Mouse (Mus musculus): ENCODE data around the gene Mgat4a. TPM values are rescaled to one million over a fixed set of nuclear protein-coding genes. Genes with fewer than 3 reads are reported as not detected.

Mgat4a gene
- total and polyA plus RNA-seq, 3 experiments, result 2.9 to 38.8 (median 28.0) TPM

GRCm38 (mm10) chr1:37486994-37487393 lies 53.8 kb downstream of the Mgat4a start:
- Histone ChIP-seq H3K4me1 (ENCODE audit: insufficient read depth, low read depth, low read length) (peaks cover 47% of the 10 kb centered on the region), H3K4me3 (ENCODE audit: low read depth, low read length) (no peak overlapping the region), H3K27me3 (ENCODE audit: insufficient read depth, low read length) (no peaks in the 10 kb centered on the region), H3K36me3 (replicated peaks) (peaks cover 84% of the 10 kb centered on the region), H3K9me3 (replicated peaks) (no peaks in the 10 kb centered on the region)
- DNase-seq (ENCODE audit: low spot score) (no peak), ATAC-seq (ENCODE audit: extremely low read depth, insufficient number of reproducible peaks, low FRiP score, poor library complexity, severe bottlenecking) (no peak)
- TF ChIP-seq CTCF (IDR thresholded peaks at IDR 0.05; ENCODE audit: low read depth, low read length) (no peak), POLR2AphosphoS5 (IDR thresholded peaks at IDR 0.05; ENCODE audit: insufficient replicate concordance, low read depth, low read length) (no peak), GATA2 (IDR thresholded peaks at IDR 0.05; ENCODE audit: borderline replicate concordance, low read depth, low read length) (no peak), GATA1 (IDR thresholded peaks at IDR 0.05; ENCODE audit: borderline replicate concordance, low read length) (no peak), TAL1 (conservative IDR thresholded peaks at IDR 0.05; ENCODE audit: low read depth, low read length) (no peak)

GRCm38 (mm10) chr1:37486439-37486838 lies 54.4 kb downstream of the Mgat4a start:
- ATAC-seq (ENCODE audit: extremely low read depth, insufficient number of reproducible peaks, low FRiP score, poor library complexity, severe bottlenecking) (peak; percentile 36; the same call in 1 of the 2 replicates), DNase-seq (ENCODE audit: low spot score) (no peak)
- peaks cover 2% of the 10 kb centered on the region for H3K9me3 ChIP-seq (replicated peaks)
- no peaks in the 10 kb centered on the region for H3K27me3 ChIP-seq (ENCODE audit: insufficient read depth, low read length)
- H3K4me1 ChIP-seq (ENCODE audit: insufficient read depth, low read depth, low read length), result peaks cover 47% of the 10 kb centered on the region
- no peak for TF ChIP-seq GATA2 (IDR thresholded peaks at IDR 0.05; ENCODE audit: borderline replicate concordance, low read depth, low read length)
- TF ChIP-seq CTCF (IDR thresholded peaks at IDR 0.05; ENCODE audit: low read depth, low read length), result no peak
- TF ChIP-seq TAL1 (conservative IDR thresholded peaks at IDR 0.05; ENCODE audit: low read depth, low read length), result no peak
- no peak for TF ChIP-seq POLR2AphosphoS5 (IDR thresholded peaks at IDR 0.05; ENCODE audit: insufficient replicate concordance, low read depth, low read length)
- no peak for TF ChIP-seq GATA1 (IDR thresholded peaks at IDR 0.05; ENCODE audit: borderline replicate concordance, low read length)
- no peak overlapping the region for H3K4me3 ChIP-seq (ENCODE audit: low read depth, low read length)
- peaks cover 85% of the 10 kb centered on the region for H3K36me3 ChIP-seq (replicated peaks)

GRCm38 (mm10) chr1:37484612-37485011 lies 56.2 kb downstream of the Mgat4a start:
- no peak for ATAC-seq (ENCODE audit: extremely low read depth, insufficient number of reproducible peaks, low FRiP score, poor library complexity, severe bottlenecking)
- no peak for DNase-seq (ENCODE audit: low spot score)
- peaks cover 79% of the 10 kb centered on the region for H3K36me3 ChIP-seq (replicated peaks)
- TF ChIP-seq POLR2AphosphoS5 (IDR thresholded peaks at IDR 0.05; ENCODE audit: insufficient replicate concordance, low read depth, low read length) (no peak), GATA1 (IDR thresholded peaks at IDR 0.05; ENCODE audit: borderline replicate concordance, low read length) (no peak), CTCF (IDR thresholded peaks at IDR 0.05; ENCODE audit: low read depth, low read length) (no peak), TAL1 (conservative IDR thresholded peaks at IDR 0.05; ENCODE audit: low read depth, low read length) (no peak), GATA2 (IDR thresholded peaks at IDR 0.05; ENCODE audit: borderline replicate concordance, low read depth, low read length) (no peak)
- no peak overlapping the region for H3K4me3 ChIP-seq (ENCODE audit: low read depth, low read length)
- peaks cover 52% of the 10 kb centered on the region for H3K4me1 ChIP-seq (ENCODE audit: insufficient read depth, low read depth, low read length)
- H3K9me3 ChIP-seq (replicated peaks), result peaks cover 2% of the 10 kb centered on the region
- H3K27me3 ChIP-seq (ENCODE audit: insufficient read depth, low read length), result no peaks in the 10 kb centered on the region

GRCm38 (mm10) chr1:37481331-37481730 lies 59.5 kb downstream of the Mgat4a start:
- Histone ChIP-seq H3K9me3 (replicated peaks) (peaks cover 2% of the 10 kb centered on the region), H3K36me3 (replicated peaks) (peaks cover 53% of the 10 kb centered on the region), H3K27me3 (ENCODE audit: insufficient read depth, low read length) (no peaks in the 10 kb centered on the region), H3K4me1 (ENCODE audit: insufficient read depth, low read depth, low read length) (peaks cover 67% of the 10 kb centered on the region), H3K4me3 (ENCODE audit: low read depth, low read length) (no peak overlapping the region)
- TF ChIP-seq GATA2 (IDR thresholded peaks at IDR 0.05; ENCODE audit: borderline replicate concordance, low read depth, low read length) (no peak), CTCF (IDR thresholded peaks at IDR 0.05; ENCODE audit: low read depth, low read length) (no peak), POLR2AphosphoS5 (IDR thresholded peaks at IDR 0.05; ENCODE audit: insufficient replicate concordance, low read depth, low read length) (no peak), GATA1 (IDR thresholded peaks at IDR 0.05; ENCODE audit: borderline replicate concordance, low read length) (no peak), TAL1 (conservative IDR thresholded peaks at IDR 0.05; ENCODE audit: low read depth, low read length) (no peak)
- DNase-seq (ENCODE audit: low spot score) (no peak), ATAC-seq (ENCODE audit: extremely low read depth, insufficient number of reproducible peaks, low FRiP score, poor library complexity, severe bottlenecking) (no peak)

- TF ChIP-seq CTCF (IDR thresholded peaks at IDR 0.05; ENCODE audit: low read depth, low read length), result no peak
- TF ChIP-seq GATA2 (IDR thresholded peaks at IDR 0.05; ENCODE audit: borderline replicate concordance, low read depth, low read length), result no peak
- TF ChIP-seq POLR2AphosphoS5 (IDR thresholded peaks at IDR 0.05; ENCODE audit: insufficient replicate concordance, low read depth, low read length), result no peak
- TF ChIP-seq GATA1 (IDR thresholded peaks at IDR 0.05; ENCODE audit: borderline replicate concordance, low read length), result no peak
- TF ChIP-seq TAL1 (conservative IDR thresholded peaks at IDR 0.05; ENCODE audit: low read depth, low read length), result no peak
- peaks cover 52% of the 10 kb centered on the region for H3K36me3 ChIP-seq (replicated peaks)
- ATAC-seq (ENCODE audit: extremely low read depth, insufficient number of reproducible peaks, low FRiP score, poor library complexity, severe bottlenecking), result no peak
- peaks cover 71% of the 10 kb centered on the region for H3K4me1 ChIP-seq (ENCODE audit: insufficient read depth, low read depth, low read length)
- peaks cover 2% of the 10 kb centered on the region for H3K9me3 ChIP-seq (replicated peaks)
- peak overlapping the region; percentile 11; the same call in 1 of the 2 replicates for H3K4me3 ChIP-seq (ENCODE audit: low read depth, low read length)
- H3K27me3 ChIP-seq (ENCODE audit: insufficient read depth, low read length), result no peaks in the 10 kb centered on the region
- no peak for DNase-seq (ENCODE audit: low spot score)
These were observed 60.1 kb downstream of the Mgat4a start for GRCm38 (mm10) chr1:37480731-37481130.

- Histone ChIP-seq H3K36me3 (replicated peaks) (peaks cover 48% of the 10 kb centered on the region), H3K4me1 (ENCODE audit: insufficient read depth, low read depth, low read length) (peaks cover 77% of the 10 kb centered on the region), H3K4me3 (ENCODE audit: low read depth, low read length) (peak overlapping the region; percentile 31; the same call in 1 of the 2 replicates), H3K9me3 (replicated peaks) (peaks cover 2% of the 10 kb centered on the region), H3K27me3 (ENCODE audit: insufficient read depth, low read length) (no peaks in the 10 kb centered on the region)
- TF ChIP-seq TAL1 (conservative IDR thresholded peaks at IDR 0.05; ENCODE audit: low read depth, low read length) (peak; percentile 57; the same call in 1 of the 2 replicates), CTCF (IDR thresholded peaks at IDR 0.05; ENCODE audit: low read depth, low read length) (no peak)
- ATAC-seq (ENCODE audit: extremely low read depth, insufficient number of reproducible peaks, low FRiP score, poor library complexity, severe bottlenecking) (peak; percentile 41), DNase-seq (ENCODE audit: low spot score) (no peak)
These were observed 61.1 kb downstream of the Mgat4a start for GRCm38 (mm10) chr1:37479759-37480158.

Data from G1E (cell line).